Mouse (Mus musculus) layer of hippocampus, adult 2 months (tissue): ENCODE data around the gene Gm17387. TPM values are rescaled to one million over a fixed set of nuclear protein-coding genes. Genes with fewer than 3 reads are reported as not detected.
"Not testable (repeated sequence)": the region's sequence is repeated elsewhere in the genome, so short reads cannot be mapped to it uniquely, and the experiment has no call there.

Experiments used
- DNase-seq, 2 experiments: peaks; one replicate each; pipeline ENCODE4 v3.0.0; 2022; ENCODE audit warnings: low spot score in 2 of 2
- H3K27ac ChIP-seq: fragments of 200-600 bp; 2 replicates; pipeline ENCODE4 v1.8.1; 2022
- H3K4me3 ChIP-seq: fragments of 200-600 bp; 2 replicates; pipeline ENCODE4 v1.8.1; 2022; ENCODE audit warnings: mild to moderate bottlenecking
- CTCF ChIP-seq: fragments of 200-600 bp; conservative IDR thresholded peaks from 2 replicates; pipeline ENCODE4 v1.8.1; 2022; ENCODE audit warnings: antibody characterized with exemption, mild to moderate bottlenecking, moderate library complexity
- total RNA-seq, 2 experiments: library from RNA; stranded (reverse); gene quantifications; 2 replicates each; pipeline ENCODE4 v1.2.3; 2021

The Gm17387 gene
- total RNA-seq, 2 experiments from 2014 or later: not detected

- no peak for DNase-seq
- H3K27ac ChIP-seq: no peak overlapping the region
- TF ChIP-seq CTCF: no peak
- H3K4me3 ChIP-seq: no peak overlapping the region
These were observed 25.5 kb upstream of the Gm17387 start for GRCm38 (mm10) chr7:141003248-141004010.

GRCm38 (mm10) chr7:141006446-141006845 is 22.5 kb upstream of the Gm17387 start:
- H3K27ac ChIP-seq: no peak overlapping the region
- TF ChIP-seq CTCF: no peak
- no peak for DNase-seq
- no peak overlapping the region for H3K4me3 ChIP-seq

GRCm38 (mm10) chr7:141006914-141007313 is 22.0 kb upstream of the Gm17387 start:
- Histone ChIP-seq H3K4me3 (no peak overlapping the region), H3K27ac (no peak overlapping the region)
- no peak for TF ChIP-seq CTCF
- peak in 1 of 2 experiments; percentile 42 for DNase-seq

- no peak overlapping the region for H3K27ac ChIP-seq
- no peak overlapping the region for H3K4me3 ChIP-seq
- TF ChIP-seq CTCF: 0 out of 2 replicates have a peak, but pooled peaks have one; percentile 16
- no peak for DNase-seq
These were observed 20.6 kb upstream of the Gm17387 start for GRCm38 (mm10) chr7:141008312-141008761.

GRCm38 (mm10) chr7:141008938-141009660 is 19.8 kb upstream of the Gm17387 start:
- no peak overlapping the region for H3K4me3 ChIP-seq
- peak; percentile 97 for TF ChIP-seq CTCF
- no peak overlapping the region for H3K27ac ChIP-seq
- DNase-seq: peak; percentile 34 to 52

GRCm38 (mm10) chr7:141009665-141010064 is 19.3 kb upstream of the Gm17387 start:
- no peak for TF ChIP-seq CTCF

GRCm38 (mm10) chr7:141010593-141010992 is 18.3 kb upstream of the Gm17387 start, which contains the start of gene Ifitm3:
Gene Ifitm3, minus strand, starts transcription at chr7:141010770.
- no peak for DNase-seq
- H3K27ac ChIP-seq: peak within 1 kb of the TSS; percentile 59
- no peak for TF ChIP-seq CTCF
- peak within 1 kb of the TSS; percentile 42; the same call in 1 of the 2 replicates for H3K4me3 ChIP-seq

More at GRCm38 (mm10) chr7:141009665-141010064, 19.3 kb upstream of the Gm17387 start:
- no peak overlapping the region for H3K27ac ChIP-seq
- DNase-seq: no peak
- H3K4me3 ChIP-seq: no peak overlapping the region

- TF ChIP-seq CTCF: no peak
- DNase-seq: no peak
These were observed 17.6 kb upstream of the Gm17387 start for GRCm38 (mm10) chr7:141011238-141011770.

GRCm38 (mm10) chr7:141016707-141017697 is 11.9 kb upstream of the Gm17387 start:
- Histone ChIP-seq H3K4me3 (no peak overlapping the region), H3K27ac (no peak overlapping the region)
- no peak; the same call in 1 of the 2 replicates for TF ChIP-seq CTCF
- no peak for DNase-seq

More at GRCm38 (mm10) chr7:141011238-141011770, 17.6 kb upstream of the Gm17387 start:
- Histone ChIP-seq H3K4me3 (no peak overlapping the region), H3K27ac (no peak overlapping the region)

- not testable (repeated sequence) for DNase-seq, H3K4me3 ChIP-seq, H3K27ac ChIP-seq
These were observed 11.1 kb upstream of the Gm17387 start, which contains the start of gene Ifitm6 for GRCm38 (mm10) chr7:141017824-141018223. Gene Ifitm6, minus strand, starts transcription at chr7:141017924.

GRCm38 (mm10) chr7:141019028-141019427 is 9.9 kb upstream of the Gm17387 start:
- Histone ChIP-seq H3K4me3 (no peak overlapping the region), H3K27ac (no peak overlapping the region)
- no peak for TF ChIP-seq CTCF
- DNase-seq: no peak
